Mouse (Mus musculus): ENCODE results near the gene Tbc1d22a. TPM values are rescaled to one million over a fixed set of nuclear protein-coding genes. Genes with fewer than 3 reads are reported as not detected.
"Not testable (repeated sequence)": the region's sequence is repeated elsewhere in the genome, so short reads cannot be mapped to it uniquely, and the experiment has no call there.

Tbc1d22a gene
- polyA plus RNA-seq, 1 experiment from 2014 or later: 13.2 TPM

DNA sequence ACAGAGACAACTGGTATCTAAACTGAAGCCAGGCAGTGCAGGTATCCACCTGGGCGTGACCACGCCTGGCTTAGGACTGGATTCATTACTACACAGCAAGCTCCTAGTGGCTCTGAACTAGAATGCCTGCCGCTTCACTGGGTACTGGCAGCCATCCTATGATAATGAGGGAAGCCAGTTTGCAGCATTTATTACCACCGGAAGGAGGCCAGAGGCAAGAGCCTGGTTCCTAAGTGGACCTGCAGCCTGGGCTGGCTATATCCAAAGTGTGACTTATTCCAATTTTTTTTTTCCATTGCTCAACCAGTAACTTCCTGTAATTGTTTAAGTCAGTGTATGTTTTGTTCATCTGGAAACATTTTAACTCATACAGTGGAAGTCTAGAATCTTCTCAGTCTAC is 7.9 kb upstream of the Tbc1d22a start:
- H3K27me3 ChIP-seq (replicated peaks; ENCODE audit: control insufficient read depth, insufficient read depth, low read length): no peaks in the 10 kb centered on the region
- H3K27ac ChIP-seq (ENCODE audit: low read depth, low read length): no peak overlapping the region
- no peak overlapping the region for H3K4me3 ChIP-seq (ENCODE audit: low read length)
- H3K9me3 ChIP-seq (ENCODE audit: control insufficient read depth, low read length): no peaks in the 10 kb centered on the region
- ATAC-seq: no peak
- H3K36me3 ChIP-seq (ENCODE audit: control insufficient read depth, insufficient read depth, low read length): no peaks in the 10 kb centered on the region
- no peak overlapping the region for H3K4me2 ChIP-seq (ENCODE audit: low read length)
- no peak overlapping the region for H3K9ac ChIP-seq (ENCODE audit: low read depth, low read length)
- no peaks in the 10 kb centered on the region for H3K4me1 ChIP-seq (ENCODE audit: control insufficient read depth, insufficient read depth, low read depth, low read length)
- WGBS: 71% methylated on average over 4 of the region's 4 CpGs

DNA sequence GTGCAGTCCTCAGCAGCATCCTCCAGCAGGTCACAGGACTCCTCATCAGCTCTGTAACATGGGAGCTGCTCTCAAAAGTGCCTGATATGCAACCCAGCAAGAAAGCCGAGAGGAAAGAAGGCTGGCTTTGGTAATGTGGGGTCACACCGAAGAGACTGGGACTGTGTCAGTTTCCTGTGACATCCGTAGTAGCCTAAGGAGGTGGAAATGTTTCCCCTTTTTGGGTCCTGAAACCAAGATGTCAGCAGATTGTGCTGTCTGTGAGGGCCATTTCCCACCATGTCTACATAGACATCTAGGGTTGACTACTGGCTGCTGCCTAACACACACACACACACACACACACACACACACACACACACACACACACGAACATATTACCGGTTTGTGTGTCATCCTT is 2.1 kb upstream of the Tbc1d22a start:
- not testable (repeated sequence) for H3K27me3 ChIP-seq (replicated peaks; ENCODE audit: control insufficient read depth, insufficient read depth, low read length); H3K9me3 ChIP-seq (ENCODE audit: control insufficient read depth, low read length); H3K9ac ChIP-seq (ENCODE audit: low read depth, low read length); H3K4me3 ChIP-seq (ENCODE audit: low read length); ATAC-seq; H3K4me2 ChIP-seq (ENCODE audit: low read length); H3K27ac ChIP-seq (ENCODE audit: low read depth, low read length); H3K36me3 ChIP-seq (ENCODE audit: control insufficient read depth, insufficient read depth, low read length)
- WGBS: 97% methylated on average over 5 of the region's 5 CpGs
- peaks cover 17% of the 10 kb centered on the region for H3K4me1 ChIP-seq (ENCODE audit: control insufficient read depth, insufficient read depth, low read depth, low read length)

DNA sequence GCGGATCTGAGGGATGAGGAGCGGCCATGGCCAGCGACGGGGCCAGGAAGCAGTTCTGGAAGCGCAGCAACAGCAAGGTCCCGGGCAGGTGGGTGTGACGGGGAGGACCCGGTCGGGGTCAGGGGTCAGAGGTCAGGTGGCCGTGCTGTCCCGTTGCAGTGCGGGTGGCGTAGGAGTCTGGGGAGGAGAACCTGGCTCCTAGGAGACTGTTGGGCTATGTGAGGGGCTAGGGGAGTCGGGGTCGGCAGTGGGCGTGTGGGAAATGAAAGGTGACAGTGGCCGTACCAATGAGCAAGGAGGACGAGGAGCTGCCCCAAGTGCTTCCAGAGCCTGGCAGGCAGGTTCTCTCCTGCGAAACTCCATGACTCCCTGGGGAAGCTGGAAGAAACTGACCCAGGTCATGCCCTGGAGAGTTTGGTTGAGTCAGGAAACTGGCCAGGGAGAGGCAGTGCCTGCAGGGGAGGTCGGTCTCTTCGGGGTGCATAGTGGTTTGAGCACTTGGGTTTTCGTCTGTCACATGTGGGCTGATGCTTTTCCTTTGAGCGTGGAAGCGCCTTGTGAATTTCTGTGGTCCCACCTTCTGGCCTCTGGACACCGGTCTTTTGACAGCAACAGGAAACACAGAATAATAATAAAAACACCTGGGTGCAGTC is 416 bp downstream of the Tbc1d22a start:
- 15% methylated on average over 24 of the region's 25 CpGs for WGBS
- H3K27me3 ChIP-seq (replicated peaks; ENCODE audit: control insufficient read depth, insufficient read depth, low read length): no peaks in the 10 kb centered on the region
- H3K4me3 ChIP-seq (ENCODE audit: low read length): peak overlapping the region; percentile 75
- no peak for ATAC-seq
- H3K36me3 ChIP-seq (ENCODE audit: control insufficient read depth, insufficient read depth, low read length): no peaks in the 10 kb centered on the region
- H3K4me2 ChIP-seq (ENCODE audit: low read length): peak overlapping the region; percentile 99
- peak overlapping the region; percentile 88 for H3K9ac ChIP-seq (ENCODE audit: low read depth, low read length)
- H3K4me1 ChIP-seq (ENCODE audit: control insufficient read depth, insufficient read depth, low read depth, low read length): peaks cover 17% of the 10 kb centered on the region
- peak overlapping the region; percentile 76 for H3K27ac ChIP-seq (ENCODE audit: low read depth, low read length)
- no peaks in the 10 kb centered on the region for H3K9me3 ChIP-seq (ENCODE audit: control insufficient read depth, low read length)

DNA sequence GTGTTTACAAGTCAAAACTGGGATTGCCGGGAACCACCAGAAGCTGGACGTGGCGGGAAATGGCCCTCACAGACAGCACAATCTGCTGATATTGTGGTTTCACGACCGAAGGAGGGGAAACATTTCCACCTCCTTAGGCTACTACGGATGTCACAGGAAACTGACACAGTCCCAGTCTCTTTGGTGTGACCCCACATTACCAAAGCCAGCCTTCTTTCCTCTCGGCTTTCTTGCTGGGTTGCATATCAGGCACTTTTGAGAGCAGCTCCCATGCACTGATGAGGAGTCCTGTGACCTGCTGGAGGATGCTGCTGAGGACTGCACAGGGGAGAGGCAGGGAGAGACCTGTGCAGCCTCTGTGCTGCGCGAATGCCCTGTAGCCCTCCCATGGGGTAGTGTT is 2.4 kb downstream of the Tbc1d22a start:
- not testable (repeated sequence) for H3K27me3 ChIP-seq (replicated peaks; ENCODE audit: control insufficient read depth, insufficient read depth, low read length); ATAC-seq; H3K9me3 ChIP-seq (ENCODE audit: control insufficient read depth, low read length); H3K36me3 ChIP-seq (ENCODE audit: control insufficient read depth, insufficient read depth, low read length); H3K9ac ChIP-seq (ENCODE audit: low read depth, low read length); H3K4me3 ChIP-seq (ENCODE audit: low read length); H3K27ac ChIP-seq (ENCODE audit: low read depth, low read length); H3K4me2 ChIP-seq (ENCODE audit: low read length)
- WGBS: 85% methylated on average over 9 of the region's 9 CpGs
- peaks cover 17% of the 10 kb centered on the region for H3K4me1 ChIP-seq (ENCODE audit: control insufficient read depth, insufficient read depth, low read depth, low read length)

DNA sequence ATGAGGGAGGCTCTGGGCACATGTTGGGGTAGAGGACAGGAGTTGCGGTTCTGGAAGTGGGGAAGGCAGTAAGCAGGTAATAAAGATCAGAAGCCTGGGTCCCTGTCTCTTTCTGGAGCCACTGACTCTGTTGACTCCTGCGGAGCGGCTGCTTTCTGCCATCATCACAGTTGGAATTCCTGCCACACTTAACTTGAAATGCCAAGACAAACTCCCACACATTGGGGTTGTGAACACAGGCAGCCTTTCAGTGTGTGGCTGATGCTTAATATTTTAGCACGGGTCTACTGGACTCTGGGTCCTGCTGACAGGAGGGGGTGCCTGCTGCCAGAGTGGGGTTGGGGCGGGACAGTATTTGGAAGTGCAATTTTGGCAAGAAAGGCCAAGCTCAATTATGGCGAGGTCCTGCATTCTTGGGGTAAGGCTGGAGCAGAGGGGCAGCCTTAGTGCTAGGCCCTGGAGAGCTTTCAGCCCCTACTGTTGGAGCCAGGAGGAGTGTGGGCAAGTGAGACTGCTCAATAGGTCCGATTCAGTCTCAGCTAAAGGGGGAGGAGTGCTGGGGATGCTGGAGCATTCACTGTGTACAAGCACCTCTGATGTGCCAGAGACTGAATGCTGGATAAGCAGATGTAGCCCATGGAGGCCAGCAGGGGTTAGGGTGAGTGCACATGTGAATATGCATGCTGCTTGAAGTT is 5.4 kb downstream of the Tbc1d22a start:
- Histone ChIP-seq H3K4me2 (ENCODE audit: low read length) (no peak overlapping the region), H3K9me3 (ENCODE audit: control insufficient read depth, low read length) (no peaks in the 10 kb centered on the region), H3K4me3 (ENCODE audit: low read length) (no peak overlapping the region), H3K36me3 (ENCODE audit: control insufficient read depth, insufficient read depth, low read length) (no peaks in the 10 kb centered on the region), H3K9ac (ENCODE audit: low read depth, low read length) (no peak overlapping the region; the same call in 1 of the 2 replicates), H3K27ac (ENCODE audit: low read depth, low read length) (no peak overlapping the region), H3K27me3 (replicated peaks; ENCODE audit: control insufficient read depth, insufficient read depth, low read length) (no peaks in the 10 kb centered on the region), H3K4me1 (ENCODE audit: control insufficient read depth, insufficient read depth, low read depth, low read length) (peaks cover 9% of the 10 kb centered on the region)
- no peak for ATAC-seq
- WGBS: 83% methylated on average over 7 of the region's 7 CpGs

DNA sequence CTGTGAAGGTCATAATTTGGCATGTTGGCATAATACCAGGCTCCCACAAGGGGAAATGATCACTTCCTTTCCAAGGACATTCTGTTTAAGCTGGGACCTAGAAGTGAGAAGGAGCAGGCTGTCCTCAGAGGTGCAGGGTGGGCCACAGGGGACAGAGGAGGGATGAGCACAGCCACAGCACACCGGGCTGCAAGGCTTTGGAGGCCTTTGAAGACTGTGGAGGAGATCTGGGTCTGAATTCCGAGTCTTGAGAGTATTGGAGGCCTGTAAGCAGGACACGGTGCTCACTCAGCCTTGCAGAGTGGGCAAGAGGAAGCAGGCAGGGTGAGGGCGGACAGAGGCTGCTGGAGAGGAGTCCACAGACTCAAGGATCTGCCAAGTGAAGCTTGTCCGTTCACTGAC is 6.0 kb downstream of the Tbc1d22a start:
- peaks cover 3% of the 10 kb centered on the region for H3K4me1 ChIP-seq (ENCODE audit: control insufficient read depth, insufficient read depth, low read depth, low read length)

DNA sequence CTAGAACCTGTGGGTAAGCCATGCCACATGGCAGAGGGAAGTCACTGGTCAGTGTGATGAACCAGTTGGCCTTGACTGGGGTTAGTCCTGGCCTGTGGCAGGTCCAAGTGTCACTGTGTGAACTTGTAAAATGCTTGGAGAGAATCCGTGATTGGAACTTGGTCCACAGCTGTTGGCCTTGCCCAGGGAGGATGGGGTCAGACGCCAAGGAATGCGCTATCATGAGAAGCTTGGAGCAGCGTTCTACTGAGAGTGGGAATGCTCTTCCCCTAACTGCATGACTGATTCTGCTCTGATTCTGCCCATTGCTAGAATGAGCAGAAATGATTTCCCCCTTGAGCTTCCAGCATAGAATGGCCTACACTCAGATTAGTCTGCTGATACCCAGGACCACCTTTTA is 6.5 kb downstream of the Tbc1d22a start:
- no peak overlapping the region for H3K4me3 ChIP-seq (ENCODE audit: low read length)

More for the DNA sequence above, 6.0 kb downstream of the Tbc1d22a start:
- H3K9me3 ChIP-seq (ENCODE audit: control insufficient read depth, low read length): no peaks in the 10 kb centered on the region
- no peaks in the 10 kb centered on the region for H3K27me3 ChIP-seq (replicated peaks; ENCODE audit: control insufficient read depth, insufficient read depth, low read length)
- no peak overlapping the region for H3K4me2 ChIP-seq (ENCODE audit: low read length)
- H3K9ac ChIP-seq (ENCODE audit: low read depth, low read length): no peak overlapping the region; the same call in 1 of the 2 replicates
- WGBS: 76% methylated on average over 5 of the region's 5 CpGs
- no peak overlapping the region for H3K27ac ChIP-seq (ENCODE audit: low read depth, low read length)
- no peak overlapping the region for H3K4me3 ChIP-seq (ENCODE audit: low read length)
- no peaks in the 10 kb centered on the region for H3K36me3 ChIP-seq (ENCODE audit: control insufficient read depth, insufficient read depth, low read length)
- ATAC-seq: no peak

DNA sequence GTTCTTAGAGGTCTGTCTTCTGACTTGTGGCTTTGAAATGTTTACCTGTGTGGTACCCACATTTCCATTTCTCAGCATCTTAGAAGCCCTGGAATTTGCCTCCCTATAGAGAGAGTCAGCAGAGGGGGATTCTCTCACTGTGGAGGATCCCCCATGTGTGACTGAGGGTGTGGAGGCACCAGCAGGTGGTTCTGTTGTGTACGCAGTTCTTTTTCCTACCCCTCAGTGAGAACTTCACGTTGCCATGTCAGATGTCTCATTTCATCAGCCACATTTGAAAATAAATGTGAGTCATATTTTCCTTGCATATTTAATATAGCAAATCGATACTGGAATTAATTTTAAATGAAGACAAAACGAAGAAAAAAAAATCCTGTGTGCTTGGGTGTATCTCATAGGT is 7.1 kb downstream of the Tbc1d22a start:
- Histone ChIP-seq H3K27ac (ENCODE audit: low read depth, low read length) (no peak overlapping the region), H3K27me3 (replicated peaks; ENCODE audit: control insufficient read depth, insufficient read depth, low read length) (no peaks in the 10 kb centered on the region), H3K4me2 (ENCODE audit: low read length) (no peak overlapping the region), H3K4me3 (ENCODE audit: low read length) (no peak overlapping the region), H3K9ac (ENCODE audit: low read depth, low read length) (no peak overlapping the region), H3K9me3 (ENCODE audit: control insufficient read depth, low read length) (no peaks in the 10 kb centered on the region), H3K36me3 (ENCODE audit: control insufficient read depth, insufficient read depth, low read length) (no peaks in the 10 kb centered on the region), H3K4me1 (ENCODE audit: control insufficient read depth, insufficient read depth, low read depth, low read length) (no peaks in the 10 kb centered on the region)
- WGBS: 76% methylated on average over 4 of the region's 4 CpGs
- no peak for ATAC-seq

More for the DNA sequence above, 6.5 kb downstream of the Tbc1d22a start:
- Histone ChIP-seq H3K36me3 (ENCODE audit: control insufficient read depth, insufficient read depth, low read length) (no peaks in the 10 kb centered on the region), H3K4me1 (ENCODE audit: control insufficient read depth, insufficient read depth, low read depth, low read length) (no peaks in the 10 kb centered on the region), H3K9me3 (ENCODE audit: control insufficient read depth, low read length) (no peaks in the 10 kb centered on the region), H3K27me3 (replicated peaks; ENCODE audit: control insufficient read depth, insufficient read depth, low read length) (no peaks in the 10 kb centered on the region), H3K27ac (ENCODE audit: low read depth, low read length) (no peak overlapping the region), H3K9ac (ENCODE audit: low read depth, low read length) (no peak overlapping the region), H3K4me2 (ENCODE audit: low read length) (no peak overlapping the region)
- 87% methylated on average over 4 of the region's 4 CpGs for WGBS
- no peak for ATAC-seq

DNA sequence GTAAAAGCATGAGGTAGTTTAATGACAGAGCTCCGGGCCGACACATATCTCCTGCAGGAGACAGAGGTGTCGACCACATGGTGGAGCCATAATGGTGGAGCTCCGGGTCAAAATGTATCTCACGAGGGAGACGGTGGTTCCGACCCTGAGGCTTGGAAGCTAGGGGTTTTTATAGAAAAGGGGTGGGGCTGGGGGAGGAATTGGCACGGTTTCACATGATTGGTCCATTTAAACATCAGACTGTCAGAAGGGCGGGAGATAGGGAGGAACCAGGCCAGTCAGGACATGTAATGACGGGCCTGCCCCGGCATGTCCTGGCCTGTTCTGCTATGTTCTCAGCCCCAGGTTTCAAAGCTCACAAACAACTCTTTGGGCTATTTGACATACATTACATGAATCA is 7.6 kb downstream of the Tbc1d22a start:
- 86% methylated on average over 11 of the region's 11 CpGs for WGBS
- not testable (repeated sequence) for H3K27ac ChIP-seq (ENCODE audit: low read depth, low read length); H3K36me3 ChIP-seq (ENCODE audit: control insufficient read depth, insufficient read depth, low read length); H3K27me3 ChIP-seq (replicated peaks; ENCODE audit: control insufficient read depth, insufficient read depth, low read length); ATAC-seq; H3K4me2 ChIP-seq (ENCODE audit: low read length); H3K9ac ChIP-seq (ENCODE audit: low read depth, low read length); H3K9me3 ChIP-seq (ENCODE audit: control insufficient read depth, low read length); H3K4me3 ChIP-seq (ENCODE audit: low read length); H3K4me1 ChIP-seq (ENCODE audit: control insufficient read depth, insufficient read depth, low read depth, low read length)
